Mouse (Mus musculus): ENCODE measurements around the gene Lrrc4c.

- TF ChIP-seq GATA1 (IDR thresholded peaks at IDR 0.05; ENCODE audit: borderline replicate concordance, low read length) = no peak
- no peak for TF ChIP-seq FLI1 (IDR thresholded peaks at IDR 0.05; ENCODE audit: low read length)
These were observed 1021.7 kb downstream of the Lrrc4c start for GRCm38 (mm10) chr2:97339627-97340026.
